Mouse (Mus musculus) ES-E14 (cell line): Measurements from ENCODE around the gene Pllp.

ENCODE experiments used
- CHD2 ChIP-seq: IDR thresholded peaks from 2 replicates; pipeline ENCODE4 v1.6.1; 2014; ENCODE audit warnings: mild to moderate bottlenecking, low read depth, low read length, inconsistent platforms
- HCFC1 ChIP-seq: IDR thresholded peaks from 2 replicates; pipeline ENCODE4 v1.6.1; 2012; ENCODE audit warnings: low read length, inconsistent platforms, borderline replicate concordance; ENCODE audit not compliant: insufficient read depth
- ZC3H11A ChIP-seq: IDR thresholded peaks from 2 replicates; pipeline ENCODE4 v1.6.1; 2012; ENCODE audit warnings: low read depth, mild to moderate bottlenecking, inconsistent platforms, low read length, borderline replicate concordance
- ZNF384 ChIP-seq: IDR thresholded peaks from 2 replicates; pipeline ENCODE4 v1.6.1; 2012; ENCODE audit warnings: low read depth, low read length, inconsistent platforms

- TF ChIP-seq ZNF384 (no peak), CHD2 (no peak), HCFC1 (no peak), ZC3H11A (no peak)
Measured at GRCm38 (mm10) chr8:94654994-94655393, 41.1 kb downstream of the Pllp start.
